Mouse (Mus musculus) bone marrow macrophage, adult 2 months (primary cell): ENCODE results near the gene Acadvl. TPM values are rescaled to one million over a fixed set of nuclear protein-coding genes. Genes with fewer than 3 reads are reported as not detected.
A peak's percentile ranks its signal among the peaks of the same experiment; 100 is the strongest.

Source experiments
- H3K27ac ChIP-seq: 2 replicates; pipeline ENCODE4 v1.5.1; 2012; ENCODE audit warnings: low read depth, low read length; ENCODE audit not compliant: insufficient read depth
- H3K4me1 ChIP-seq: 2 replicates; pipeline ENCODE4 v1.6.1; 2012; ENCODE audit warnings: low read length; ENCODE audit not compliant: control insufficient read depth, insufficient read depth
- H3K4me3 ChIP-seq: 2 replicates; pipeline ENCODE4 v1.5.1; 2012; ENCODE audit warnings: mild to moderate bottlenecking, low read length, moderate library complexity; ENCODE audit not compliant: insufficient read depth
- CTCF ChIP-seq: IDR thresholded peaks from 2 replicates; pipeline ENCODE4 v1.5.1; 2012; ENCODE audit warnings: low read depth, mild to moderate bottlenecking, low read length, moderate library complexity
- POLR2A ChIP-seq: IDR thresholded peaks from 2 replicates; pipeline ENCODE4 v1.6.1; 2012; ENCODE audit warnings: mild to moderate bottlenecking, low read depth, low read length, borderline replicate concordance
- polyA plus RNA-seq: library from polyadenylated mRNA; stranded (reverse); fragments of >200 nt; gene quantifications from 2 replicates; pipeline ENCODE4 v1.2.4, GENCODE M21; 2012; ENCODE audit not compliant: missing spikeins, insufficient read depth, insufficient read length

The Acadvl gene
- polyA plus RNA-seq, 1 experiment = 51.3 TPM

DNA sequence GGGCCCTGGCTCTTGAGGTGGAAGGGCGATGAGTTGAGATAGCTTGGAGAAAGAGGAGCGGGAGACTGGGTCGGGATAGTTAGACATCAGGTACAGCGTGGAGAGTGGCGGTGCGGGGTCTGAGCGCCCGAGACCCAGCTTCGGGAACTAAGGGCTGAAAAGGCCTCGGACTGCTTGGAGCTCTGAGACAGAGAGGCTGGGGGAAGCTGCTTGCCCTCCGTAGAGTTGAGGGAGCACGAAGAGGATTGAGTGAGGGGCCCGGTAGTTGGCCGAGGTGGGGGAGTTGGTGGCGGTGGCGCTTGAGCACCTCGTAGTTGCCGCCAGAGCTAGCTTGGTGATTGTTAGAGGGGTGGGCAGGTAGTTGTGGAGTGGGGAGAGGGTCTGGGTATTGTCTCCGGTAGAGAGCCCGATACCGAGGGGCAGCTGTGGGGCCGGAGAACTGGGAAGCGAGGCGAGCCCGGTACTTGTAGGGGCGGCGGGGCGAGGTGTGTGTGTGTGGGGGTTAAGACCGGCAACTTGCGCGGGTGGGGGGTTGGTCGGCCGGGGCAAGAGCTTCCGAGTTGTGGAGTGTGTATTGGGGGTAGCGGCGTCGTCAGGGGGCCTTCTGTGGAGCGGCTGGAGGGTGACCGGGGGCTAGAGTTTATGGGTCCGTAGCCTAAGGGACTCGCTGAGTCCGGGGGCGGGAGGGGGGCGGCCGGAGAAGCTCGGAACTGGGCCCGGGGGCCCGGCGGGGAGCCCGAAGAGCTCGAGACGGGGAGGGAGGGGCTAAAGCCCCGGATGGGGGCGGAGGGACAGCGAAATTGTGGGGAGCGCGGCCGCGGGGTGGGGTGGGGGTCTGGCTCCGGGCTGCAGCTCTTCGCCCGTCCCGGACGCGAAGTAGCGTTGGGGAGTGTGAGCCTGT, 18.8 kb downstream of the Acadvl start:
- TF ChIP-seq POLR2A (no peak), CTCF (no peak)
- Histone ChIP-seq H3K4me1 (peaks cover 33% of the 10 kb centered on the region), H3K27ac (peak overlapping the region; percentile 93), H3K4me3 (peak overlapping the region; percentile 92)

DNA sequence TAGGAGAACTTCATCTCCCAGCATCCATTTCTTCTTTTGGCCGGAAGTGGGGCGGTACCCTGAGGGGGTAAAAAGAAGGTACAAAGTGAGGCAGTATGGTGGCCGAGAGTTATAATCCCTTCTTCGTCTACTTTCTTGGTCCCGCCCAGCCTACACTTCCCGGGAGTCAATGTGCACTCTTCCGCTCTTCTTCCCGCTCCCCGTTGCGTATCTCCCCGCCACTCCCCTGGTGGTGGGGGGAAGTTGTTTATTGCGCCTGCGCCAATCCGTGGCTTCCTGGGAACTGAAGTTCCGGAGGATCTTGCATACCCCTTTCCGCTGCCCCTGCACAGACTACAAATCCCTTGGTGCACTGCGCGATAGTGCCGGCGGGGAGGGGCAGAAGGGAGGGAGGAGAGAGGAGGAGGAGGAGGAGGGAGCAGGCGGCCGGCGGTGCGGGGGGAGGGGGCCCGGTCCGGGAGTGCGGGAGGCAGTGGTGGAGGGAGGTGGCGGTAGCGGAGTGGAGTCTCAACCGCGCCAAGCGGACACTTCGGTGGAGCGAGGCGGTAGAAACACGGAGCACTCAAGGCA, 19.7 kb downstream of the Acadvl start, which contains the start of gene Phf23:
TSS of gene Phf23 (plus strand) at position 387 of the 570 bp plus-strand sequence.
- Histone ChIP-seq H3K4me3 (peak within 1 kb of the TSS; percentile 92), H3K4me1 (peaks cover 35% of the 10 kb centered on the region), H3K27ac (peak within 1 kb of the TSS; percentile 93)
- TF ChIP-seq CTCF (no peak), POLR2A (0 out of 2 replicates have a peak, but pooled peaks have one; percentile 42)

DNA sequence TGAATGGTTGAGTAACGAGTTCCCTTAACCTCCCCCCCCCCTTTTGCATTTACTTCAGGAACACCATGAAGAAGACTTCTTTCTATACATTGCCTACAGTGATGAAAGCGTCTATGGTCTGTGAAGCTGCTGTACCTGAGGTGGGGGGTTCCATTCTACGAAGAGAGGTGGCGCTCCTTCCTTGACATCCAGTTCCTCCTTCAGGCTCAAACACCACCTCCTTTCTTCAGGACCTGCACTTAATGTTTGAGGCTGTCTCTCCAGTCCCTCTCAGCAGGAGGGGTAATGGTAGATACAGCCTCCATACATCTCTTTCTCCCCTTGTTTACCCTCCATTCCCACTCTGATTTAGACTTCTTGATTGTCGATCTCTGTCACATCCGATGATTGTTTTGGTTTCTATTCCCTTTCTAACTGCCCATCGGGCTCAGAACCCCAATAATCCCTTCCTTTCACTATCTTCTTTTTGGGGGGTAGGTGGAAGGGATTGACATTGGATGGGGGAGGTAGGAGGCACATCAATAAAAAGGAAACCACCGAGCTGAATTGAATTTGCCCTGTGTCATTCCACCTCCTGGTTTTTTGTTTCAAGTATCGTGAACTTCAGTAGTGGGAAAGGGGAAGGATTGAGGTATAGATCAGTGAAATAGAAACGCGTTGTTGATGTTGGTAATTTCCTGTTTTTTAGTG, 20.7 kb downstream of the Acadvl start:
- Histone ChIP-seq H3K4me3 (peak overlapping the region; percentile 9; the same call in 1 of the 2 replicates), H3K27ac (0 out of 2 replicates have a peak overlapping the region, but pooled peaks have one; percentile 8), H3K4me1 (peaks cover 30% of the 10 kb centered on the region)
- TF ChIP-seq POLR2A (no peak), CTCF (no peak)

DNA sequence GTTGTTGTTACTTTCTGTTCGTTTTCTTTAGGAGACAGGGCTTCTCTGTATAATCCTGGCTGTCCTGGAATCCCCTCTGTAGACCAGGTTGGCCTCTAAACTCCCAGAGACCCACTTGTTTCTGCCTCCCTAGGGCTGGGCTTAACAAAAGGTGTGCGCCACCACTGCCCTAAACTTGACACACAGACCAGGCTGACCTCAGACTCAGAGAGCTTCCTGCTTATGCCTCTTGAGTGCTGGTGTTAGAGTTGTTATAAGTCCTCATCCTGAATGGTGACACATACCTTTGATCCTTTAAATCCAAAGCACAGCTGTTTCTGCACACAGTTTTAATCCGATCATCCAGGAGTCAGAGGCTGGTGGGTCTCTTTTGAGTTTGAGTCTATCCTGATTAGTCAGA, 22.3 kb downstream of the Acadvl start:
- peaks cover 18% of the 10 kb centered on the region for H3K4me1 ChIP-seq
- TF ChIP-seq POLR2A (no peak), CTCF (no peak)
- no peak overlapping the region for H3K27ac ChIP-seq
- peak overlapping the region; percentile 59 for H3K4me3 ChIP-seq

DNA sequence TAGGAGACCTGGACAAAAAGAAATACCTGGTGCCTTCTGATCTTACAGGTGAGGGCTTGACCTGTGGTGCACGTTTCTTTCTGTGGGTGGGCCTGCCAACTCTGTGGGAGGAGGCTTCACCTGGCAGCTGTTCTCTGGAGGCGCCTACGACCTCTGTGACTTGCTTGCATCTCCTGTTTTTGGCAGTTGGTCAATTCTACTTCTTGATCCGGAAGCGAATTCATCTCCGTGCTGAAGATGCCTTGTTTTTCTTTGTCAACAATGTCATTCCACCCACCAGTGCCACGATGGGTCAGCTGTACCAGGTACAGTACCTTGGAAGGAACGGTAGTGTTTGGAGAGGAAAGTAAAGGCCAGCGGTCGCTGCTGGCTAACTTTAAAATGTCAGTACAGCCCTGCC, 22.8 kb downstream of the Acadvl start:
- H3K4me1 ChIP-seq = peaks cover 18% of the 10 kb centered on the region
- H3K4me3 ChIP-seq = peak overlapping the region; percentile 59
- no peak overlapping the region for H3K27ac ChIP-seq
- TF ChIP-seq POLR2A (no peak), CTCF (no peak)

DNA sequence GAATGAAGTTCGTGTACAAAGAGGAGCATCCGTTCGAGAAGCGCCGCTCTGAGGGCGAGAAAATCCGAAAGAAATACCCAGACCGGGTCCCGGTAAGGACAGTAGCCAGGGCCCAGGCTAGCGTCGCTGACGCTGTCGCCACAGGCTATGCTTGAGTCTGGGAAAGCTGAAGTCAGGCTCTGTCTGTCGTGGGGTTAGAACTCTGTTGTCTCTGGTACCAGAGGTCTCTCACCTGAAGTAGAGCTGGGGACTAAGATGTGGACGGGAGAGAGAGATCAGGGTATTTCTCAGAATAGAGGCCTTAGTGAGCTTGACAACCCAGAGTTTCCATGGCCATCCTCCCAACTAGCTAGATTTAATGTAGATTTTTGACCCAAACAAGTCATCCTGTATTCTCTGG, 23.5 kb downstream of the Acadvl start:
- TF ChIP-seq POLR2A = no peak
- TF ChIP-seq CTCF = no peak
- peaks cover 18% of the 10 kb centered on the region for H3K4me1 ChIP-seq
- H3K27ac ChIP-seq = peak overlapping the region; percentile 84
- H3K4me3 ChIP-seq = peak overlapping the region; percentile 88

DNA sequence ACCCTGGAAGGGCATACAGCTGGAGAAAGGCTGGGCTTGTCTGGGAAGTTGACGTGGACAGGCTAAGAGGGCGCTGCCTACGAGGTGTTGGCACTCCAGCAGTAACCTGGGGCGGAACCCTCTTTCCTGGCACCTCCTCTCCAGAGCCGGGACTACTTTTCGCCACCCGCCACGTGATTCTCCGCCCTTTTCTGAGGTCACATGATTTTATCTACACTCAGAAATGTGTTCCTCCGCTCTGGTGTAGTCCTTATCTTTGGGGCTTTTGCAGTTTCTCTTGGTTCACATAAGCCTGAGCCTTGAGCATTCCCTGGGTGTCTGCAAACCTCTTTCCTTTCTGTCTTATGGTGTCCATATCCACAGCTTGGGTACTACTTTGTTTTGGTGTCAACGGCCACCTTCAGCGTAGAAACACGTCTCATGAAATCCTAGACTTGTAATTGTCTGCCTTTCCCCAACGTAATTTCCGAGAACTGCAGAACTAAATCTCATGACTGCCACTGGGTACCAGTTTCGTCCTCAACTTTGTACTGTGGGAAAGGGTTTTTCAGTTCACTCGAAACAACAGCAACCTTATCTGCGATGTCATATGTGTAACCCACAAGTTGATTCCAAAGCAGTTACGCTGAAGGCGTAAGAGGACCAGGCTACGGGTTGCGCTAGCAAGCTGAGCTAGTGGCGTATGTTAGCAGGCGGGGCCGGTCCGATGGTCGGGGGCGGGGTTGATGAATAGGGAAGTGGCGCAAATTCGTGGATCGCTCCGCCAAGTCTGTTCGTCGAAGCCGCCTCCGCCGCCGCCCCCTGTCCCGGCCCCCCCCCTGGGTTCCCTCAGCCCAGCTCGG, 24.1 kb downstream of the Acadvl start, which contains the start of gene Gabarap:
TSS of gene Gabarap (plus strand) at position 294 of the 842 bp plus-strand sequence.
- Histone ChIP-seq H3K27ac (peak within 1 kb of the TSS; percentile 94), H3K4me3 (peak within 1 kb of the TSS; percentile 88), H3K4me1 (peaks cover 18% of the 10 kb centered on the region)
- no peak for TF ChIP-seq POLR2A
- no peak for TF ChIP-seq CTCF

DNA sequence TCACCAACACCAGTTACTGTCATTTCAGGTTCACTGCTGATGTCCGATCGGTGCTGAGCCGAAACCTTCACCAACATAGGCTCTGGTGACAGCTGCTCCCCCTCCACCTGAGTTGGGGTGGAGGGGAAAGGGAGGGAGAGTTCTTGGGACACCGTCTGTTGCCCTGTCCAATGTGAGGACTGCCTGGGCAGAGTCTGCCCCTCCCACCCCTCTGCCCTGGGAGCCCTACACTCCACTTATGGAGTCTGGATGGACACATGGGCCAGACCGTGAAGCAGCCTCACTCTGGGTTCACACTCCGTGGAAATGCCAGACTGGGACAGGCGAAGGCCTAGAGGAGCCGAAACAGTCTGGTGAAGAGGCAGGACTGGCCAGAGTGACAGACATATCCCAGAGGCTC, 25.3 kb downstream of the Acadvl start:
- no peak overlapping the region for H3K4me3 ChIP-seq
- peaks cover 18% of the 10 kb centered on the region for H3K4me1 ChIP-seq
- TF ChIP-seq POLR2A (no peak), CTCF (no peak)
- peak overlapping the region; percentile 4; the same call in 1 of the 2 replicates for H3K27ac ChIP-seq

DNA sequence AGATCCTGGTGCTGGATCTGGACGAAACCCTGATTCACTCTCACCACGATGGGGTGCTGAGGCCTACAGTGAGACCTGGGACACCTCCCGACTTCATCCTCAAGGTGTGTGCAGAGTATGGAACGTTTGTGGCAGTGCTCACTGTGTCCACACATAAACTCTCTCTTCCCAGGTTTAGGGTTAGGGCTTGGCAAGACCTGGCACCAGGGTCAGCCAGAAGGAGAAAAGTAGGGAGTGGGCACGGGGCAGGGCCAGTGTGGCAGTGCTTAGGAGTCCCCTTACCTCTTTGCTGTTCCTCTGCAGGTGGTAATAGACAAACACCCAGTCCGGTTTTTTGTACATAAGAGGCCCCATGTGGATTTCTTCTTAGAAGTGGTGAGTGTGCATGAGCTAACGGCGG, 30.8 kb downstream of the Acadvl start:
- Histone ChIP-seq H3K27ac (no peak overlapping the region), H3K4me3 (no peak overlapping the region), H3K4me1 (peaks cover 9% of the 10 kb centered on the region)
- TF ChIP-seq CTCF = no peak
- no peak for TF ChIP-seq POLR2A
